Mouse (Mus musculus) R1 (cell line): ENCODE data around the gene Emilin2.

Experiments used
- DNase-seq: peaks from one replicate; pipeline ENCODE4 v3.0.0-alpha.2; 2018; ENCODE audit warnings: low read depth, low spot score

Gene Emilin2

DNA sequence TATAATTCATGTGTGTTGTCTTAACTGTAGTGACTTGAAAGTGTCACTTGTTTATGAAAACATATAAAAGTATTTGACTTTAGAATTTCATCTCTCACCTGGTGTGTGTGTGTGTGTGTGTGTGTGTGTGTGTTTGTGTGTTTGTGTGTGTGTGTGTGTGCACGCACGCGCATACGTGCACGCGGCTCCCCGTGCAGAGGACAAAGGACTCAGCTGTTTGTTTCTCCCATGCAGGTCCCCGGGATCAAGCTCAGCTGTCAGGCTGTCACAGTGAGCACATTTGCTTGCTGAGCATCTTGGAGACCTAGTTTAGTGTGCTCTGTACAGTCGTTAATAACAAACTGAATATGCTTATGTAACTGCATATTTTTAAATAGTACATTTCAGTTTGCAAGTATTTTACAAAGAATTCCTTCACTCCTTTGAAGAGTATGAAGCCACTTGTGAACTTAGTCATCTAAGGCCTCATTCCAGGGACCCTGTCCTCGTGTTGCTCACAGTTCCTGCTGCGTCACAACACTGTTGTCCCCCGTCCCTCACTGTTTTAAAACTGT is 77.7 kb downstream of the Emilin2 start:
- DNase-seq = no peak

GRCm38 (mm10) chr17:71233210-71233609 is 78.6 kb downstream of the Emilin2 start:
- DNase-seq = no peak

DNA sequence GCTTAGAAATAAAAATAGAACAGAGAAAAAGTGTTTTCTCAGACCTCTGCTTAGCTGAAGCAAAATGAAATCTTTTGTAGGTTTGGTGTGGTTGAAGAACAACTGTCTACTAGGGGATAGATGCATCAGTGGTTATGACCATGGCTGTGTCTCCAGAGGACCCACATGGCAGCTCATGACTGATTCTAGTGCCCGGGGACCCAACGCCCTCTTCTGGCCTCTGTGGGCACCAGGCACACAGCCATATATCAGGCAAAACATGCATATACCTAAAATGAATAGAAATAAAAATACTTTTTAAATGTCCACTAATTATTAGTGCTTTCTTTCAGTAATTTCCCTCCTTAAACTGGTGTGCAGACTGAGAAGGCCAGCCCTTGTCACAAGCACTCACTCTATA is 79.8 kb downstream of the Emilin2 start:
- DNase-seq = no peak

- no peak for DNase-seq
Measured at GRCm38 (mm10) chr17:71230108-71230709, 81.6 kb downstream of the Emilin2 start.

- DNase-seq = no peak
Measured at GRCm38 (mm10) chr17:71228651-71229050, 83.1 kb downstream of the Emilin2 start.

GRCm38 (mm10) chr17:71227128-71227895 is 84.5 kb downstream of the Emilin2 start:
- DNase-seq = no peak

DNA sequence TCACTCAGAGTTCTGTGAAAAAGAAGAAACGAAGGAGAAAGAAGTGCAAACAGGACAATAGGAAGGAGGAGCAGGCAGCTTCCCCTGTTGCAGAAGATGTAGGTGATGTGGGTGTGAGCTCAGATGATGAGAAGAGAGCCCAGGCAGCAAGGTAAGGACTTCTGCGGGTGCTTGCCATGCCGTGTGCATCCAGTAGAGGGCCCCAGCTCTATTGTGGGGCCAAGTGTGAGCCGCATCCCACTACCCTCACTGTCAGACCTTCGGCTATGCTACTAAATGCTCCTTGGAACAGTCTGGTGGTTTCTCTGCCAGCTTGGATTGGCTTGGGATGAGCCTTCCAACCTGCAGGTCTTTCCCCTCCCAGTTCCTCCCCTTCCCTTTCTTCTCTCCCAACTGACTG is 86.7 kb downstream of the Emilin2 start:
- peak; percentile 43 for DNase-seq

DNA sequence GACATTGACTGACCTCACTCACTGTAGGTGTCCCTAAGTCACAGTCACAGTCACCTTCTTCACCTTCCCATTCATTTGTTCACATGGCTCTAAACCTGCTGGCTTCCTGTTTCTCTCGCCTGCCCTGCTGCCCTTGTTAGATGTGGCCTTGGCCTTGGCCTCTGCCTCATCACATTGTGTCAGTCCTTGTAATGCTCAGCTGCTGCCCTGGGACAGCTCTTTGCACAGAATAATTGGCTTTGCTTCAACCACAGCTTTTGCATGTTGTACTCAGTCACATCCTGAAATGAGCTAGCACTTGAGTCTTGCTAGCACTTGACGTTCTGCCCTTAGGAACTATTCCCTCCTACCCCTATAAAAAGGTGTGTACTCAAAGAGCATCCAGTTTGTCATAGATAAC is 87.3 kb downstream of the Emilin2 start:
- no peak for DNase-seq

- DNase-seq = no peak
Measured at GRCm38 (mm10) chr17:71223676-71224075, 88.1 kb downstream of the Emilin2 start.

DNA sequence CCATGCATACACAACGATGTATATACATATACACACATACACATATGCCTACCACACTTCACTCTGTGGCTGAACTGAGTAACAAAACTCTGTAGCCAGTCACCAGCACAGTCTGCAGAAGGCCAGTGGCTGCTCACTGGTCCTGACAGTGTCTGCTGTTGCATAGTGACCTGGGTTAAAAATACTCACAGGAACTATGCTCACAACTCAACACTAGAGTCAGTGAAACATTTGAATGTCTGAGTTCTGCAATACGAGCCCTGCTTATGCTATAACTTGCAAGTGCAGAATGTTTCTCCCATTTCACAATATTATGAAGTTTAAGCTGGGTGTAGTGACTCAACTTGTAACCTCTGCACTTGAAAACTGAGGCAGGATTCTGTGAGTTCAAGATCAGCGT is 90.4 kb downstream of the Emilin2 start:
- DNase-seq = no peak

- DNase-seq = no peak
Measured at GRCm38 (mm10) chr17:71217111-71217685, 94.6 kb downstream of the Emilin2 start.

- DNase-seq = no peak
Measured at GRCm38 (mm10) chr17:71216263-71216662, 95.5 kb downstream of the Emilin2 start.

- no peak for DNase-seq
Measured at GRCm38 (mm10) chr17:71215241-71215839, 96.4 kb downstream of the Emilin2 start.

DNA sequence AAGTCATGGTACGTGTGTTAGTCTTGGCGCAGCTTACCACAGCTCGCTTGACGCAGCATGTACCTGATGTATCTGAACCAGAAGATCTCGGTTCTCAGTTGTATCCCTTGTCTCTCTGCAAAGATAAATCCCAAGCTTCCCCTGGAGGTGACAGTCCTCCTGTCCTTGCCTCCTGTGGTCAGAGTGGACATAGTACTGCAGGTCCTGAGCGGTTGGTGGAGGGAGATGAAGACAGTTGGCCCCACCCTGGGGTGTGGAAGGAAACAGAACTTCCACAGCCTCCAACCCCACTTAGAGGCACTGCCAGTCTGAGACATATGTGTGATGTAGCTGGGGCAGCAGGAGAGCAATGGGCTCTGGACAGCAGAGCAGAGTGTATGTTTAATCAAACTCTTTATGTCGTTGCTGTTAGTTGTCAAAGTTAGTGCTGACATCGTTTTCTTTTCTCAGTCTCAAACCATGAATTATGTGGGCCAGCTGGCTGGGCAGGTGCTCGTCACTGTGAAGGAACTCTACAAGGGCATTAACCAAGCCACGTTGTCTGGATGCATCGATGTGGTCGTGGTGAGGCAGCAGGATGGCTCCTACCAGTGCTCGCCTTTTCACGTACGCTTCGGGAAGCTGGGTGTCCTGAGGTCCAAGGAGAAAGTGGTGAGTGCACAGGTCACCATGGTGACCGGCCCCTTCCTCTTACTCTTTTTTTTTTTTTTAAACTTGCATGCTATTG is 97.1 kb downstream of the Emilin2 start:
- DNase-seq = no peak

DNA sequence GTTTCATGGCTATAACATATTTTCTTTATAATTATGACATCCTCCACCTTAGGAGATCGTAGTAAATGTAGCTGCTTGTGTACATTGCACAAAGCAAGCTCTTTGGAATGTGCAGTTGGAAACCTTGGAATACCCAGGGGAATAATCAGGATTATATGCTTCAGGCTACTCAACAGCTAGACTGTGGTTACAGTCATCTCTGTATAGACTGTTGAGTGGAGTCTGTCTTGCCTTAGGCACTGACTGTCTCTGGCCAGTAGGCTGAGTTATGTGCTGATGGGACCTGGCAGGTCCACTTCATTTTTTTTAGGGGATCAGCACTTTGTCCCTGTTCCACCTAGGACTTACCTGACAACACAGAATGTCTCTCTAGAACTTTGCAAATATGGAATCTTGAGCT is 98.1 kb downstream of the Emilin2 start:
- no peak for DNase-seq

DNA sequence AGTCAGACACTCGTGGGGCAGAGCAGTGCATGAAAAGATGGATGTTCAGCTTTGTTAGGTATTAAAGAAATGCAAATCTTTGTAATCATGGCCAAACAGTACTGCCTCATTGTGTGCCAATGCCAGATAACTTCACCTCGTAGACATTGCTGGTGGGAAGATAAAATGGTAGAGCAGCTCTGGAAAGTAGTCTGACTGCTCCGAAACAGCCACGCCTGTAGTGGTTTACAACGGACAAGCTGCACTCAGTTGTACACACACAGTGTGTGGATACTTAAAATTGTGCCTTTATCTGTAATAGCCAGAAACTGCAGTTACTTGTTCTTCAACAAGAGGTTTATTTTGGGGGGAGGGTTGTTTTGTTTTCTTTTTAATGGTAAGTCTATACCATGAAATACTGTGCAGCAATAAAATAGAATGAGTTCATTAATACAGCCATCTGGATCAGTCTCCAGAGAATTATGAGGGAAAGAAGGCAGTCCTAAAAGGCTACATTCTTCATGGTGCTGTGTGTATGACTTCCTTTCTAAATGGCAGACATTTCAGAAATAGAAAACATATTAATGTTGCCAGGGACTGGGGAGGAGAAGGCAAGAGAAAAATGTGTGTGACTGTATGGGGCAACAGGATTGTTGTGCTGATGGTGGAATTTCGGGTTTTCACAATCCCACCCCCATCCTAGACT is 99.7 kb downstream of the Emilin2 start:
- no peak for DNase-seq

DNA sequence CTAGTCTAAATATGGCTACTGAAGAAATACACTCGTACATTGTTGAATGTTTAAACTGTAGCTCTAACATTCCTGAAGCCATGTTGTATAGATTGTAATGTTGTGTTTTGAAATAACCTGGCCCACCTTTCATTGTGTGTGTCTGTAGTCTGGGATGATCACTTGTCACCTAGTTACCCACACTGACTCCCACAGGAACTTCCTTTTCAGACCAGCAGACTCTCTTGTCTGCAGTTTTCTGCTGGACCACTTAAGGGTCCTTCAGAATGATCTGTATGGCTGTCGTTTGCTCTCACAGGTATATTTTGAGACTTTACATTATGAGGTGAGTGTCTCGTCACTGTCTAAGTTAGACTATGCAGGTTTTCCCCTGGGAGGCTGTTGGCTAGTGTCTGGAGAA is 101.8 kb downstream of the Emilin2 start:
- no peak for DNase-seq

- no peak for DNase-seq
Measured at GRCm38 (mm10) chr17:71208921-71209320, 102.9 kb downstream of the Emilin2 start.

DNA sequence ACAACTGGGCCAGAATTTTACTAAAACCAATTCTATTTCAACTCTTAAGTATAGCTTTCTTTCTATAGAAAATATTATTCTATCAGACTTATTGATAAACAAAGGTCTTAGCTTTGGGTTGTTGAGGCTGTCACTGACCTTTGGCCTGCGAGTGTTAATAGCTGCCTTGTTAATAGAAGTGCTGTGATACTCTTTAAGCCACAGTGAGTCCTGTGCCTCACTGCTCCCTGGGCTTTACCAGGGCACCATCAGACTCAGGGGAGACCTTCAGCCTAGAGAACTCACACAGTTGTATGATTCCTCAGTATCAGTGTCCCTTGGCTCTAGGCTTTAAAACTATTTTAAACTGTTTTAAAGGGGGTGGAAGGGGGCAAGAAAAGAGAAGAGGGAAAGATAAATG is 103.4 kb downstream of the Emilin2 start:
- no peak for DNase-seq

GRCm38 (mm10) chr17:71207268-71207667 is 104.5 kb downstream of the Emilin2 start:
- DNase-seq = no peak
